Mouse (Mus musculus) midbrain, embryonic 13.5 days (tissue): ENCODE data around the gene Camkmt. TPM values are rescaled to one million over a fixed set of nuclear protein-coding genes. Genes with fewer than 3 reads are reported as not detected.
A peak's percentile ranks its signal among the peaks of the same experiment; 100 is the strongest.

Source experiments
- ATAC-seq: fragments of 200-750 bp; cut with Nextera tagmentation; 2 replicates; pipeline ENCODE4 v1.8.0; 2017; ENCODE audit warnings: mild to moderate bottlenecking, moderate TSS enrichment, moderate library complexity
- H3K27ac ChIP-seq: fragments of 300-500 bp; sonication (generic); 2 replicates; pipeline ENCODE4 v1.5.1; 2015; ENCODE audit warnings: inconsistent platforms, mild to moderate bottlenecking, moderate library complexity
- H3K27me3 ChIP-seq: fragments of 300-500 bp; sonication (generic); 2 replicates; pipeline ENCODE4 v1.6.1; 2015; ENCODE audit warnings: mild to moderate bottlenecking, inconsistent platforms
- H3K36me3 ChIP-seq: fragments of 300-500 bp; sonication (generic); 2 replicates; pipeline ENCODE4 v1.6.1; 2015; ENCODE audit warnings: mild to moderate bottlenecking, inconsistent platforms
- H3K4me1 ChIP-seq: fragments of 300-500 bp; sonication (generic); replicated peaks from 2 replicates; pipeline ENCODE4 v1.6.1; 2015; ENCODE audit warnings: inconsistent platforms
- H3K4me2 ChIP-seq: fragments of 300-500 bp; sonication (generic); replicated peaks from 2 replicates; pipeline ENCODE4 v1.6.1; 2015; ENCODE audit warnings: moderate library complexity, mild to moderate bottlenecking, inconsistent platforms
- H3K4me3 ChIP-seq: fragments of 300-500 bp; sonication (generic); replicated peaks from 2 replicates; pipeline ENCODE4 v1.5.1; 2015; ENCODE audit warnings: mild to moderate bottlenecking, inconsistent platforms
- H3K9ac ChIP-seq: fragments of 300-500 bp; sonication (generic); replicated peaks from 2 replicates; pipeline ENCODE4 v1.6.1; 2015; ENCODE audit warnings: mild to moderate bottlenecking, inconsistent platforms
- H3K9me3 ChIP-seq: fragments of 300-500 bp; sonication (generic); 2 replicates; pipeline ENCODE4 v1.6.1; 2016; ENCODE audit warnings: mild to moderate bottlenecking, inconsistent platforms
- WGBS: fragments of 180-500 bp; shearing (Covaris S2); methylation state at CpG from one replicate; pipeline ENCODE4 v1.1.7; 2015; 5-methylcytosine and 5-hydroxymethylcytosine counted together
- polyA plus RNA-seq: library from polyadenylated mRNA; unstranded; fragments of >200 nt; fragmentation: Nextera tagmentation; extraction: Ambion mirVana; gene quantifications from 2 replicates; pipeline ENCODE4 v1.2.1, GENCODE M21; 2015

Gene Camkmt
- polyA plus RNA-seq, 1 experiment from 2014 or later, result 18.6 TPM

DNA sequence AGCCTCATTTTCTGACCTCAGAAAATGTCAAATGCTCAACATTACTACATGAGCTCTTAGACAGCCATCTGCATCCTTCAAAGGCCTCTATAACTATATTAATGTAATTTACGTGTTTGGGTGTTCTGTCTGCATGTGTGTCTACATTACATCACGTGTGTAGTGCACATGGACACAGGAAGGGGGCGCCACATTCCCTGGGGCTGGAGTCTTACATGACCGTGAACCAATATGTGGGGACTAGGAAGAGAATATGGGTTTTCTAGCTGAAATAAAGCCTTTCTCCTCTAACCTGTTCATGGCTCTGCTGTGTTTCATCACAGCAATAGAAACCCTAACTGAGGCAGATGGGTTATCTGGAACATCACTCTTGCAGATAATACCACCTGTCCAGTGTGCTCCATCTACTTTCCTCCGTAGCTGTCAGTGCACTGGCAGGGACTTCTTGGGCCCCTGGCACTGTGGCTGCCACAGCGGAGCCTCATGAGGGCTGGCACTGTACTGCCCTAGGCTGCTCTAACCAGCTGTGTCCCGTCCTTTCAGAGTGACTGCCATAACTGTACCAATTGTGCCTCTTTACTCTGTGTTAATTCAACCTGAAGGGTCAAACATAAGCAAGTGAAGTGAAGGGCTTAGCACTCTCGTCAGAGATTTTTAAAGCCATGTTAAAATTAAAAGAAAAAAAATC, 19.1 kb upstream of the Camkmt start:
- Histone ChIP-seq H3K4me3 (no peak overlapping the region), H3K27me3 (no peaks in the 10 kb centered on the region), H3K4me1 (peaks cover 14% of the 10 kb centered on the region), H3K36me3 (peaks cover 69% of the 10 kb centered on the region), H3K9ac (no peak overlapping the region), H3K4me2 (no peak overlapping the region), H3K9me3 (no peaks in the 10 kb centered on the region), H3K27ac (no peak overlapping the region)
- 90% methylated on average over 8 of the region's 8 CpGs for WGBS
- ATAC-seq, result no peak

DNA sequence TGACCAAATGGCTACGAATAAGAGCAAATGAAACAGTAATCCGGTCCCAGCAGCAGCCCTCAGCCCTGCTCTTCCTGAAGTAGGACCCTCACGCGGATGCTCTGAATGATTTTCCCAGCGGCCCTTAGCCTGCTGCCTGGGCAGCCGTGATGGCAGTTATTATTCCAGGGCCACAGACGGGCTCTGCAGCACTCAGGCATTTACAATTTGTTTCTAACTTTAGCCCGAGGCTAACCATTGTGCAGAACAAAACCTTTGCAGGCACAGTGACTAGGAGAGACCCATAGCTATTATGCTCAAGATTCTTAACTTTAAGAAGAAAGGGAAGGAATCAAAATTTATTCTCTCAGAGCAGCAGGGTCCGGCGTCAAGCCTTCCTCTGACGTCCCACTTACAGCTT, 18.0 kb upstream of the Camkmt start:
- ATAC-seq, result peak; percentile 30; the same call in 1 of the 2 replicates
- WGBS, result 26% methylated on average over 11 of the region's 11 CpGs
- H3K27ac ChIP-seq, result 0 out of 2 replicates have a peak overlapping the region, but pooled peaks have one; percentile 41
- peaks cover 70% of the 10 kb centered on the region for H3K36me3 ChIP-seq
- H3K4me3 ChIP-seq, result no peak overlapping the region
- H3K9ac ChIP-seq, result 0 out of 2 replicates have a peak overlapping the region, but pooled peaks have one; percentile 26
- peaks cover 14% of the 10 kb centered on the region for H3K4me1 ChIP-seq
- no peaks in the 10 kb centered on the region for H3K9me3 ChIP-seq
- peak overlapping the region; percentile 19 for H3K4me2 ChIP-seq
- H3K27me3 ChIP-seq, result no peaks in the 10 kb centered on the region

DNA sequence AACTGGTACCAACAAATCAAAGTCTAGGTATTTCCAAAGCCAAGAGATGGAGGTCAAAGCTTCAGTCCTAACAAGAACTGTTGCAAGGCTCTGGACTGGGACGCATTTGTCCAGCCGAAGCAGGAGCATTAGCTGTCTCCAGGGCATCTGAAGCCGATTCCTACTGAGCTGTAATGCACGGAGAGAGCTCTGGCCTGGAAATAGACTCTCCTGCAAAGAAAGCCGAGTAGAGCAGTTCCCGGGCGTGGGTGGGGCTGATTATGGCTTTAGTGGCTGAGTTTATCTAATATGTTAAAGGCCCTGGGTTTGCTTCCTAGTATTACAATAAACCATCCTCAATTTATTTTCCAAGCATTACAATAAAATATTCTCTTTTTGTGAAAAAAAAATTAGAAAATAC, 17.1 kb upstream of the Camkmt start:
- H3K27ac ChIP-seq, result 0 out of 2 replicates have a peak overlapping the region, but pooled peaks have one; percentile 36
- peaks cover 70% of the 10 kb centered on the region for H3K36me3 ChIP-seq
- no peak overlapping the region for H3K4me3 ChIP-seq
- no peak for ATAC-seq
- no peaks in the 10 kb centered on the region for H3K9me3 ChIP-seq
- peaks cover 14% of the 10 kb centered on the region for H3K4me1 ChIP-seq
- whole genome bisulfite sequencing, result 43% methylated on average over 7 of the region's 7 CpGs
- no peaks in the 10 kb centered on the region for H3K27me3 ChIP-seq
- no peak overlapping the region for H3K9ac ChIP-seq
- H3K4me2 ChIP-seq, result no peak overlapping the region

- Histone ChIP-seq H3K4me1 (peaks cover 14% of the 10 kb centered on the region), H3K9ac (no peak overlapping the region), H3K27me3 (no peaks in the 10 kb centered on the region), H3K4me2 (no peak overlapping the region), H3K4me3 (no peak overlapping the region), H3K9me3 (no peaks in the 10 kb centered on the region), H3K27ac (no peak overlapping the region), H3K36me3 (peaks cover 70% of the 10 kb centered on the region)
- WGBS, result 97% methylated on average over 4 of the region's 4 CpGs
- no peak for ATAC-seq
Measured at GRCm38 (mm10) chr17:85074083-85074482, 16.3 kb upstream of the Camkmt start.

DNA sequence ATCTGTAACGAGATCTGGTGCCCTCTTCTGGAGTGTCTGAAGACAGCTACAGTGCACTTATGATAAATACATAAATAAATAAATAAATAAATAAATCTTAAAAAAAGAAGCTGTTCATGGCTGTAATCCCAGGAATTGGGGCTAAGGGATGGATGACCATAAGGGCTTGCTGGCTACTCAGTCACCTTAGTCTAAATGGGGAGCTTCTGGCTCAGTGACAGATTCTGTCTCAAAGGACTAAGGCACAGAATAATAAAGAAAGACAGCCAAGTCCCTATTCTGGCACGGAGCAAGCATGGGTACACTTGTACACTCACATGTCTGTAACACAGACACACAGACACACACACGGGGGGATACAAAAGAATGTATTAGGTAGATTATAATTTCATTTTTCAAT, 11.1 kb upstream of the Camkmt start:
- Histone ChIP-seq H3K27me3 (no peaks in the 10 kb centered on the region), H3K4me3 (no peak overlapping the region), H3K27ac (no peak overlapping the region), H3K4me2 (no peak overlapping the region), H3K9me3 (no peaks in the 10 kb centered on the region), H3K9ac (no peak overlapping the region), H3K36me3 (peaks cover 63% of the 10 kb centered on the region), H3K4me1 (no peaks in the 10 kb centered on the region)
- no peak for ATAC-seq
- WGBS, result 94% methylated on average over 3 of the region's 3 CpGs

DNA sequence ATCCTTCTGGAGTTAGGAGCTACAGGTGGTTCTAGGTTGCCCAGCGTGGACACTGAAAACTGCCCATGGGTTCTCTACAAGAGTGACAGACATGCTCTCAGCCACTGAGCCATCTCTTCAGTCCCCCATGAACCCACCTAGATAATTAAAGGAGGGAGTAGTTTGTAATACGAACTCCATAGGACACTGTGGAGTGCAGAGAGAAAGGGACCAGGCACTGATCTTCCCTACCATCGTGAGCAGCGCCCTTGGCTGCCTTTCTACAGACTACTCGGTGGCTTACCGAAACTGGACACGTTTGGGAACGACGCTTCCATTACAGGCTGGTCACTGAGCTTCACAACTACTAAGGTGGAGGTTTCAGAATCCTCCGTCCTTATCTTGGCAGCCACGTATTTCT, 9.6 kb upstream of the Camkmt start:
- H3K36me3 ChIP-seq, result peaks cover 50% of the 10 kb centered on the region
- H3K4me3 ChIP-seq, result no peak overlapping the region
- no peaks in the 10 kb centered on the region for H3K27me3 ChIP-seq
- H3K9me3 ChIP-seq, result no peaks in the 10 kb centered on the region
- 94% methylated on average over 11 of the region's 11 CpGs for WGBS
- no peak overlapping the region for H3K4me2 ChIP-seq
- no peak overlapping the region for H3K27ac ChIP-seq
- no peak for ATAC-seq
- H3K4me1 ChIP-seq, result no peaks in the 10 kb centered on the region; the same call in 1 of the 2 replicates
- no peak overlapping the region for H3K9ac ChIP-seq

GRCm38 (mm10) chr17:85085335-85085734, 5.0 kb upstream of the Camkmt start:
- 97% methylated on average over 2 of the region's 2 CpGs for WGBS
- ATAC-seq, result no peak
- Histone ChIP-seq H3K4me2 (no peak overlapping the region), H3K27ac (no peak overlapping the region), H3K9me3 (no peaks in the 10 kb centered on the region), H3K27me3 (no peaks in the 10 kb centered on the region), H3K36me3 (peaks cover 16% of the 10 kb centered on the region), H3K4me1 (peaks cover 22% of the 10 kb centered on the region), H3K9ac (no peak overlapping the region), H3K4me3 (no peak overlapping the region)

DNA sequence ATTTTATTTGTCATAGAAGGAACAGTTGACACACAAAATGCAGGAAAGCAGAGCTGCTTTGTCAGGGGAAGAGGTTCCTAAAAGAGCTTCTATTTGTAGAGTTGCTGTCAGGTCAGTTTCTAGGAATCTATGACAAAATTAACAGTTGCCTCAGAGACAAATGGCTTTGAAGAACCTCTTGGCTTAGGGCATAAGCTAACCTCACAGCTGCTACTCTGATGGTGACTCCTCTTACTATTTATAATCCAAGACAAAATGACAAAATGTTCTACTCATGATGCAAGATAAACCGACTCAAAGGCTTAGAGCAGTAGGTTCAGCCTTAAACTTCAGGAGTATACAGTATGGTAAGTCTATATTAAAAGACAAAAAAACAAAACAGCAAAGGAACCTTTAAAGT, 3.9 kb upstream of the Camkmt start:
- H3K9me3 ChIP-seq, result no peaks in the 10 kb centered on the region
- ATAC-seq, result no peak
- 89% methylated on average over 1 of the region's 1 CpGs for WGBS

GRCm38 (mm10) chr17:85087591-85087990, 2.8 kb upstream of the Camkmt start:
- no peak overlapping the region for H3K4me3 ChIP-seq
- no peak for ATAC-seq
- H3K4me2 ChIP-seq, result no peak overlapping the region
- H3K27ac ChIP-seq, result no peak overlapping the region
- peaks cover 6% of the 10 kb centered on the region for H3K36me3 ChIP-seq
- WGBS, result 93% methylated on average over 5 of the region's 5 CpGs
- H3K9ac ChIP-seq, result no peak overlapping the region
- H3K27me3 ChIP-seq, result no peaks in the 10 kb centered on the region
- H3K4me1 ChIP-seq, result peaks cover 30% of the 10 kb centered on the region
- no peaks in the 10 kb centered on the region for H3K9me3 ChIP-seq

More for the DNA sequence above, 3.9 kb upstream of the Camkmt start:
- H3K4me2 ChIP-seq, result no peak overlapping the region
- H3K36me3 ChIP-seq, result peaks cover 7% of the 10 kb centered on the region
- no peak overlapping the region for H3K4me3 ChIP-seq
- H3K4me1 ChIP-seq, result peaks cover 27% of the 10 kb centered on the region
- H3K9ac ChIP-seq, result no peak overlapping the region
- no peaks in the 10 kb centered on the region for H3K27me3 ChIP-seq
- no peak overlapping the region for H3K27ac ChIP-seq

GRCm38 (mm10) chr17:85088401-85088800, 2.0 kb upstream of the Camkmt start:
- H3K4me1 ChIP-seq, result peaks cover 30% of the 10 kb centered on the region
- H3K4me3 ChIP-seq, result no peak overlapping the region
- H3K9ac ChIP-seq, result no peak overlapping the region
- H3K9me3 ChIP-seq, result no peaks in the 10 kb centered on the region
- 88% methylated on average over 11 of the region's 11 CpGs for WGBS
- H3K36me3 ChIP-seq, result peaks cover under 1% of the 10 kb centered on the region; the same call in 1 of the 2 replicates
- peak overlapping the region; percentile 79; the same call in 1 of the 2 replicates for H3K4me2 ChIP-seq
- ATAC-seq, result no peak
- no peaks in the 10 kb centered on the region for H3K27me3 ChIP-seq
- no peak overlapping the region for H3K27ac ChIP-seq

DNA sequence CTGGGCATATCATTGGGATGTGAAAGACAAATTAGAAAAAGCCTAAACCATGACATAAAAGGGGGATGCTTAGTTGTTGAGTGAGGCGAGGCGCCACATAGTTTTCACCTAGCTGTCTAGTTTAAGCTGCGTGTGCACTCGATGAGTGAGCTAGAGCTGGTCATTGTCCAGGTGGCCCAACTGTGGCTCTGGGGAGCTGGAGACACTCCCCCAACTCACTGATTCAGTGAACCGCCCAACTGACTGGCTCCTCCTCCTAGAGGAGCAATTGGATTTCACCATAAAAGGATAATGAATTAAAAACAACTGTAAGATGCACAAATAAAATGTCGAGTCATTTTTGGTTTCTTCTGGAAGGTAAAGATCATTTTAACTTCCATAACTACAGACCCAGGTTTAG, 1.3 kb upstream of the Camkmt start:
- Histone ChIP-seq H3K36me3 (no peaks in the 10 kb centered on the region), H3K9ac (0 out of 2 replicates have a peak overlapping the region, but pooled peaks have one; percentile 88)

GRCm38 (mm10) chr17:85089621-85090020, 731 bp upstream of the Camkmt start:
- WGBS, result under 1% methylated on average over 16 of the region's 16 CpGs
- peak overlapping the region; percentile 90 for H3K27ac ChIP-seq
- no peaks in the 10 kb centered on the region for H3K27me3 ChIP-seq
- ATAC-seq, result peak; percentile 28
- peak overlapping the region; percentile 94 for H3K4me3 ChIP-seq
- H3K36me3 ChIP-seq, result no peaks in the 10 kb centered on the region
- peak overlapping the region; percentile 88 for H3K9ac ChIP-seq
- peaks cover 30% of the 10 kb centered on the region for H3K4me1 ChIP-seq
- H3K4me2 ChIP-seq, result peak overlapping the region; percentile 79
- no peaks in the 10 kb centered on the region for H3K9me3 ChIP-seq

More for the DNA sequence above, 1.3 kb upstream of the Camkmt start:
- ATAC-seq, result no peak
- Histone ChIP-seq H3K9me3 (no peaks in the 10 kb centered on the region), H3K4me2 (peak overlapping the region; percentile 79), H3K4me3 (peak overlapping the region; percentile 94), H3K27ac (no peak overlapping the region), H3K27me3 (no peaks in the 10 kb centered on the region), H3K4me1 (peaks cover 30% of the 10 kb centered on the region)
- WGBS, result 43% methylated on average over 6 of the region's 6 CpGs
